Mouse (Mus musculus) kidney, adult 2 months (tissue): ENCODE measurements around the gene Rcan2.

Experiments
- CTCF ChIP-seq: fragments of 200-500 bp; conservative IDR thresholded peaks from 2 replicates; pipeline ENCODE4 v1.5.1; 2011; ENCODE audit warnings: low read depth, mild to moderate bottlenecking, control low read depth, low read length, moderate library complexity, mixed read lengths; ENCODE audit not compliant: insufficient read depth, insufficient read length
- POLR2A ChIP-seq: fragments of 200-500 bp; IDR thresholded peaks from one replicate; pipeline ENCODE4 v1.6.1; 2011; ENCODE audit warnings: low read depth, low read length, control low read depth

GRCm38 (mm10) chr17:44026786-44027185 lies 225.6 kb downstream of the Rcan2 start:
- TF ChIP-seq CTCF: no peak
- TF ChIP-seq POLR2A: no peak
